Mouse (Mus musculus) forebrain, embryonic 11.5 days (tissue): Measurements from ENCODE around the gene Mypop. TPM values are rescaled to one million over a fixed set of nuclear protein-coding genes. Genes with fewer than 3 reads are reported as not detected.

Experiments
- ATAC-seq: fragments of 200-750 bp; cut with Nextera tagmentation; replicated peaks from 2 replicates; pipeline ENCODE4 v1.8.0; 2017; ENCODE audit warnings: moderate TSS enrichment; ENCODE audit not compliant: low FRiP score
- DNase-seq: peaks from one replicate; pipeline ENCODE4 v3.0.0-alpha.2; 2017; ENCODE audit warnings: low spot score
- H3K27ac ChIP-seq: fragments of 300-500 bp; sonication (generic); 2 replicates; pipeline ENCODE4 v1.5.1; 2014; ENCODE audit warnings: low read depth, low read length
- H3K27me3 ChIP-seq: fragments of 300-500 bp; sonication (generic); 2 replicates; pipeline ENCODE4 v1.6.1; 2014; ENCODE audit warnings: mild to moderate bottlenecking, low read length, mixed read lengths; ENCODE audit not compliant: control insufficient read depth, insufficient read depth
- H3K36me3 ChIP-seq: fragments of 300-500 bp; sonication (generic); 2 replicates; pipeline ENCODE4 v1.6.1; 2014; ENCODE audit warnings: mild to moderate bottlenecking, low read length, moderate library complexity, mixed read lengths; ENCODE audit not compliant: control insufficient read depth, insufficient read depth
- H3K4me1 ChIP-seq: fragments of 300-500 bp; sonication (generic); replicated peaks from 2 replicates; pipeline ENCODE4 v1.6.1; 2014; ENCODE audit warnings: low read length, mixed read lengths; ENCODE audit not compliant: control insufficient read depth, insufficient read depth
- H3K4me2 ChIP-seq: fragments of 300-500 bp; sonication (generic); 2 replicates; pipeline ENCODE4 v1.6.1; 2014; ENCODE audit warnings: low read depth, mild to moderate bottlenecking, low read length, moderate library complexity, mixed read lengths; ENCODE audit not compliant: severe bottlenecking
- H3K4me3 ChIP-seq: fragments of 300-500 bp; sonication (generic); 2 replicates; pipeline ENCODE4 v1.5.1; 2014; ENCODE audit warnings: low read depth, low read length
- H3K9ac ChIP-seq: fragments of 300-500 bp; sonication (generic); 2 replicates; pipeline ENCODE4 v1.6.1; 2014; ENCODE audit warnings: low read length
- H3K9me3 ChIP-seq: fragments of 300-500 bp; sonication (generic); 2 replicates; pipeline ENCODE4 v1.6.1; 2016; ENCODE audit warnings: low read length, mixed read lengths; ENCODE audit not compliant: control insufficient read depth
- WGBS: fragments of 180-500 bp; shearing (Covaris S2); extraction: QIAGEN DNeasy Blood & Tissue Kit; methylation state at CpG from one replicate; pipeline ENCODE4 v1.1.7; 2014; 5-methylcytosine and 5-hydroxymethylcytosine counted together
- polyA plus RNA-seq: library from polyadenylated mRNA; unstranded; fragments of >200 nt; fragmentation: Nextera tagmentation; extraction: Ambion mirVana; gene quantifications from 2 replicates; pipeline ENCODE4 v1.2.1, GENCODE M21; 2014

Gene Mypop
- polyA plus RNA-seq, 1 experiment from 2014 or later, result 4.7 TPM

- Histone ChIP-seq H3K27ac (no peak overlapping the region), H3K4me2 (no peak overlapping the region), H3K36me3 (no peaks in the 10 kb centered on the region), H3K4me1 (no peaks in the 10 kb centered on the region), H3K4me3 (no peak overlapping the region), H3K27me3 (no peaks in the 10 kb centered on the region), H3K9ac (no peak overlapping the region), H3K9me3 (no peaks in the 10 kb centered on the region)
- no peak for ATAC-seq
- WGBS, result 91% methylated on average over 3 of the region's 3 CpGs
- no peak for DNase-seq
These were observed 20.1 kb upstream of the Mypop start for GRCm38 (mm10) chr7:18970956-18971355.

- Histone ChIP-seq H3K4me3 (no peak overlapping the region), H3K36me3 (no peaks in the 10 kb centered on the region), H3K9me3 (no peaks in the 10 kb centered on the region), H3K27ac (no peak overlapping the region), H3K4me2 (no peak overlapping the region), H3K4me1 (no peaks in the 10 kb centered on the region), H3K27me3 (no peaks in the 10 kb centered on the region), H3K9ac (no peak overlapping the region)
- ATAC-seq (no peak), DNase-seq (no peak)
- WGBS, result 94% methylated on average over 9 of the region's 9 CpGs
These were observed 12.7 kb upstream of the Mypop start for GRCm38 (mm10) chr7:18978381-18978780.

- no peak for DNase-seq
- no peak overlapping the region for H3K4me3 ChIP-seq
- no peak overlapping the region for H3K9ac ChIP-seq
- H3K4me1 ChIP-seq, result no peaks in the 10 kb centered on the region; the same call in 1 of the 2 replicates
- H3K9me3 ChIP-seq, result no peaks in the 10 kb centered on the region
- no peak for ATAC-seq
- H3K27me3 ChIP-seq, result peaks cover 2% of the 10 kb centered on the region; the same call in 1 of the 2 replicates
- 81% methylated on average over 2 of the region's 2 CpGs for WGBS
- H3K36me3 ChIP-seq, result no peaks in the 10 kb centered on the region
- no peak overlapping the region for H3K27ac ChIP-seq
- H3K4me2 ChIP-seq, result no peak overlapping the region
These were observed 4.5 kb upstream of the Mypop start for GRCm38 (mm10) chr7:18986503-18986902.

- no peak for DNase-seq
- ATAC-seq, result no peak
- 87% methylated on average over 2 of the region's 2 CpGs for WGBS
- Histone ChIP-seq H3K36me3 (no peaks in the 10 kb centered on the region), H3K4me3 (no peak within 1 kb of the TSS), H3K9ac (no peak within 1 kb of the TSS), H3K27me3 (peaks cover 7% of the 10 kb centered on the region), H3K27ac (no peak within 1 kb of the TSS), H3K4me2 (no peak within 1 kb of the TSS), H3K9me3 (no peaks in the 10 kb centered on the region), H3K4me1 (peaks cover 1% of the 10 kb centered on the region)
These were observed 3.9 kb upstream of the Mypop start, which contains the start of gene Nanos2 for GRCm38 (mm10) chr7:18987100-18987499. Gene Nanos2 (plus strand): TSS chr7:18987400.

GRCm38 (mm10) chr7:18987747-18988146 is 3.3 kb upstream of the Mypop start:
- Histone ChIP-seq H3K27me3 (peaks cover 13% of the 10 kb centered on the region), H3K36me3 (no peaks in the 10 kb centered on the region), H3K27ac (no peak overlapping the region), H3K4me3 (no peak overlapping the region), H3K4me1 (peaks cover 4% of the 10 kb centered on the region), H3K9me3 (no peaks in the 10 kb centered on the region), H3K4me2 (no peak overlapping the region), H3K9ac (no peak overlapping the region)
- ATAC-seq (no peak), DNase-seq (no peak)
- 74% methylated on average over 13 of the region's 13 CpGs for WGBS

GRCm38 (mm10) chr7:18988780-18989179 is 2.3 kb upstream of the Mypop start:
- ATAC-seq (no peak), DNase-seq (no peak)
- H3K9ac ChIP-seq, result no peak overlapping the region
- H3K4me2 ChIP-seq, result no peak overlapping the region
- H3K27ac ChIP-seq, result no peak overlapping the region
- H3K4me3 ChIP-seq, result no peak overlapping the region
- no peaks in the 10 kb centered on the region for H3K36me3 ChIP-seq
- peaks cover 6% of the 10 kb centered on the region for H3K4me1 ChIP-seq
- H3K27me3 ChIP-seq, result peaks cover 20% of the 10 kb centered on the region
- no peaks in the 10 kb centered on the region for H3K9me3 ChIP-seq
- WGBS, result 77% methylated on average over 6 of the region's 6 CpGs

GRCm38 (mm10) chr7:18989995-18990394 is 1.1 kb upstream of the Mypop start:
- no peaks in the 10 kb centered on the region for H3K9me3 ChIP-seq
- H3K4me2 ChIP-seq, result peak overlapping the region; percentile 51
- WGBS, result 10% methylated on average over 5 of the region's 5 CpGs
- DNase-seq (no peak), ATAC-seq (no peak)
- H3K27me3 ChIP-seq, result peaks cover 20% of the 10 kb centered on the region
- peak overlapping the region; percentile 47 for H3K4me3 ChIP-seq
- H3K36me3 ChIP-seq, result no peaks in the 10 kb centered on the region
- H3K27ac ChIP-seq, result peak overlapping the region; percentile 80
- peak overlapping the region; percentile 31; the same call in 1 of the 2 replicates for H3K9ac ChIP-seq
- H3K4me1 ChIP-seq, result peaks cover 6% of the 10 kb centered on the region

- Histone ChIP-seq H3K27me3 (peaks cover 20% of the 10 kb centered on the region), H3K9ac (peak overlapping the region; percentile 57), H3K4me3 (peak overlapping the region; percentile 47), H3K27ac (no peak overlapping the region), H3K4me1 (peaks cover 6% of the 10 kb centered on the region), H3K4me2 (peak overlapping the region; percentile 77), H3K36me3 (no peaks in the 10 kb centered on the region), H3K9me3 (no peaks in the 10 kb centered on the region)
- DNase-seq (peak; percentile 68), ATAC-seq (no peak)
- under 1% methylated on average over 58 of the region's 59 CpGs for WGBS
These were observed 732 bp downstream of the Mypop start for GRCm38 (mm10) chr7:18991660-18992293.

- H3K9me3 ChIP-seq, result no peaks in the 10 kb centered on the region
- peak overlapping the region; percentile 77 for H3K4me2 ChIP-seq
- no peak overlapping the region for H3K27ac ChIP-seq
- H3K9ac ChIP-seq, result peak overlapping the region; percentile 57
- DNase-seq, result no peak
- H3K27me3 ChIP-seq, result peaks cover 20% of the 10 kb centered on the region
- no peak for ATAC-seq
- H3K4me3 ChIP-seq, result peak overlapping the region; percentile 47
- no peaks in the 10 kb centered on the region for H3K36me3 ChIP-seq
- peaks cover 6% of the 10 kb centered on the region for H3K4me1 ChIP-seq
- WGBS, result 4% methylated on average over 31 of the region's 31 CpGs
These were observed 1.2 kb downstream of the Mypop start for GRCm38 (mm10) chr7:18992294-18992675.
